Mouse (Mus musculus): ENCODE measurements around the gene Mcm2. TPM values are rescaled to one million over a fixed set of nuclear protein-coding genes. Genes with fewer than 3 reads are reported as not detected.

The Mcm2 gene
- polyA plus RNA-seq, 1 experiment from 2014 or later, result 24.2 TPM

DNA sequence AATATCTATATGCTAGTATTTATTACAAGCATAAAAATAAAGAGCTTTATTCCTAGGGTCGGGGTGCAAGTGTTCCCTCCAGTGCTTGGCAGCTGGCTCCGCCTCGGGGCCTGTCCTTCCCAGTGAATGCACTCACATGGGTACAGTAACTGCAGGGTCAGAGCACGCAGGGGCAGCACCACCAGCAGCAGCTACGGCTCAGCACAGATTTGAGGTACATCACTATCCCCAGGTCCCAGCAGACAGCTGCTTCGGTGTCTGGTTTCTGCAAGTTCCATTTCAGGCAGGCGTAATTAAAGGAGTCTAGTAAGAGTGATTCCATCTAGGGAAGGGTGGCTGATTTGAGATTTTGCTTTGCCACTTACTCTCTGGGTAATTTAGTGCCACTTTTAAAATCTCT is 40.2 kb downstream of the Mcm2 start:
- WGBS, result 75% methylated on average over 7 of the region's 7 CpGs
- H3K9ac ChIP-seq (ENCODE audit: low read length), result no peak overlapping the region
- H3K9me3 ChIP-seq (ENCODE audit: control insufficient read depth, low read length), result no peaks in the 10 kb centered on the region
- no peak overlapping the region for H3K27ac ChIP-seq (replicated peaks)
- H3K4me1 ChIP-seq (replicated peaks; ENCODE audit: control insufficient read depth, insufficient read depth), result no peaks in the 10 kb centered on the region
- H3K4me3 ChIP-seq (ENCODE audit: low read depth, low read length), result no peak overlapping the region
- DNase-seq (ENCODE audit: low spot score) (no peak), ATAC-seq (ENCODE audit: low FRiP score, low TSS enrichment) (no peak)
- H3K27me3 ChIP-seq (ENCODE audit: control insufficient read depth, insufficient read depth, low read length), result no peaks in the 10 kb centered on the region
- no peak overlapping the region for H3K4me2 ChIP-seq (replicated peaks; ENCODE audit: low read depth)
- no peak for TF ChIP-seq CTCF (IDR thresholded peaks at IDR 0.05; ENCODE audit: low read depth)
- TF ChIP-seq EP300 (optimal IDR thresholded peaks at IDR 0.05), result no peak
- H3K36me3 ChIP-seq (ENCODE audit: control insufficient read depth, insufficient read depth, low read length), result no peaks in the 10 kb centered on the region

DNA sequence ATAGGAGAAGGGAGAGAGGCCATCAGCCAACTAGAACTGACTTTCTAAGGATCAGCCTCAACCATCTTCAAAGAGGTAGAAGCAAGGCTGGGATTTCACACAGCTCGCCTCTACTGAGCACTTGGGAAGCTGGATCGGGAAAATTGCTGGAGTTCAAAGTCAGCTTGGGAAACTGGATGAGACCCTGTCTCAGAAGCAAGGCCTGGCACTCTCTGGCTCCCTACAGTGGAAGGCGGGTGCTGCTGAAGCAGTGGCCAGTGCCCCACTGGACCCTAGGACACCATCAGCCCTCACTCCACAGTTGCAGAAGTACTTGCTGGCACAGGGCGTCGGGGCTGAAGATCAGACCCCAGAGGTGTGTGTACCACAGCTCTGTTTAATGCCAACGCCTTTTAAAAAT is 40.8 kb downstream of the Mcm2 start:
- H3K9me3 ChIP-seq (ENCODE audit: control insufficient read depth, low read length), result no peaks in the 10 kb centered on the region
- no peak for DNase-seq (ENCODE audit: low spot score)
- WGBS, result 78% methylated on average over 6 of the region's 6 CpGs
- no peak for ATAC-seq (ENCODE audit: low FRiP score, low TSS enrichment)
- no peak overlapping the region for H3K4me3 ChIP-seq (ENCODE audit: low read depth, low read length)
- H3K27ac ChIP-seq (replicated peaks), result no peak overlapping the region
- no peak overlapping the region for H3K9ac ChIP-seq (ENCODE audit: low read length)
- no peaks in the 10 kb centered on the region for H3K4me1 ChIP-seq (replicated peaks; ENCODE audit: control insufficient read depth, insufficient read depth)
- H3K36me3 ChIP-seq (ENCODE audit: control insufficient read depth, insufficient read depth, low read length), result no peaks in the 10 kb centered on the region
- TF ChIP-seq EP300 (optimal IDR thresholded peaks at IDR 0.05) (no peak), CTCF (IDR thresholded peaks at IDR 0.05; ENCODE audit: low read depth) (no peak)
- no peaks in the 10 kb centered on the region for H3K27me3 ChIP-seq (ENCODE audit: control insufficient read depth, insufficient read depth, low read length)
- H3K4me2 ChIP-seq (replicated peaks; ENCODE audit: low read depth), result no peak overlapping the region

DNA sequence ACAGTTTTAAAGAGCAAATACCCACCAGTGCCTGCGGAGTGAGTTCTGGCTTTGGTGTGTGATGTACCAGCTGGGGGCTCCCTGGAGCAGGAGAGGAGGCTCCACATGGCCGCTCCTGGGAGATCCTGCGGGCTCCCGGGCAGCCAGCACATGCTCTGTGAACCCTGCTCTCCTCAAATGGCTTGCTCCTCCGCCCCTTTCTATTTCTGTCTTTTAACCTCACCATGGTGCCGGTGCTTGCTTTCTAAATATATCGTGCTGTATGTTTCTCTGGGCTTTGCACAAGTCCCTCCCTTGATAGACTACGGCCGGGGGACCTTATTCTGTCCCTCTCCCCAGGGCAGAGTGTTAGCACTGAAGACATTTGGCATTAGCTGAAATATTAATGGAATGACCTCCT is 41.3 kb downstream of the Mcm2 start:
- Histone ChIP-seq H3K9me3 (ENCODE audit: control insufficient read depth, low read length) (no peaks in the 10 kb centered on the region), H3K4me1 (replicated peaks; ENCODE audit: control insufficient read depth, insufficient read depth) (no peaks in the 10 kb centered on the region), H3K36me3 (ENCODE audit: control insufficient read depth, insufficient read depth, low read length) (no peaks in the 10 kb centered on the region), H3K27me3 (ENCODE audit: control insufficient read depth, insufficient read depth, low read length) (no peaks in the 10 kb centered on the region), H3K4me3 (ENCODE audit: low read depth, low read length) (no peak overlapping the region), H3K27ac (replicated peaks) (no peak overlapping the region), H3K4me2 (replicated peaks; ENCODE audit: low read depth) (no peak overlapping the region), H3K9ac (ENCODE audit: low read length) (no peak overlapping the region)
- WGBS, result 30% methylated on average over 9 of the region's 9 CpGs
- DNase-seq (ENCODE audit: low spot score) (no peak), ATAC-seq (ENCODE audit: low FRiP score, low TSS enrichment) (peak; percentile 25; the same call in 1 of the 2 replicates)
- TF ChIP-seq CTCF (IDR thresholded peaks at IDR 0.05; ENCODE audit: low read depth) (peak; percentile 56), EP300 (optimal IDR thresholded peaks at IDR 0.05) (no peak)

DNA sequence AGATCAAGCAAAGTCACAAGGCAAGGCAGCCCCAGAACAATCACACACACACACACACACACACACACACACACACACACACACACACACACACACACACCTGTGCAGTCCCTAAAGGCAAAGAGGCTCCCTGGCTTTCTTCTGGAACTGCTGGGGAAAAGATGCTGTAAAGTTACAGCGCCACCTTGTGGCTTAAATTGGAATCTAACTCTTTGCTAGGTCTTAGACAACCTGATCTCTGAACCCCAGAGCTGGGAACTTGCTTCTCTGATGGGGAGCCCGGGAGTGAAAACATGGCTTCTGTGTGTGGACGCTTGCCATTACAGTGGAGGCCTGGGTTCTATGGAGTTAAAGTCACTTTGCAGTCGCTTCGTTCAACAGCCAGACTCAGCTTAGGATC is 42.9 kb downstream of the Mcm2 start:
- Histone ChIP-seq H3K9ac (ENCODE audit: low read length) (no peak overlapping the region), H3K4me1 (replicated peaks; ENCODE audit: control insufficient read depth, insufficient read depth) (no peaks in the 10 kb centered on the region), H3K36me3 (ENCODE audit: control insufficient read depth, insufficient read depth, low read length) (no peaks in the 10 kb centered on the region), H3K27ac (replicated peaks) (no peak overlapping the region), H3K4me2 (replicated peaks; ENCODE audit: low read depth) (no peak overlapping the region), H3K4me3 (ENCODE audit: low read depth, low read length) (no peak overlapping the region), H3K9me3 (ENCODE audit: control insufficient read depth, low read length) (no peaks in the 10 kb centered on the region), H3K27me3 (ENCODE audit: control insufficient read depth, insufficient read depth, low read length) (no peaks in the 10 kb centered on the region)
- DNase-seq (ENCODE audit: low spot score) (peak; percentile 60), ATAC-seq (ENCODE audit: low FRiP score, low TSS enrichment) (peak; percentile 56)
- 22% methylated on average over 5 of the region's 5 CpGs for WGBS
- TF ChIP-seq CTCF (IDR thresholded peaks at IDR 0.05; ENCODE audit: low read depth), result peak; percentile 89
- TF ChIP-seq EP300 (optimal IDR thresholded peaks at IDR 0.05), result no peak

DNA sequence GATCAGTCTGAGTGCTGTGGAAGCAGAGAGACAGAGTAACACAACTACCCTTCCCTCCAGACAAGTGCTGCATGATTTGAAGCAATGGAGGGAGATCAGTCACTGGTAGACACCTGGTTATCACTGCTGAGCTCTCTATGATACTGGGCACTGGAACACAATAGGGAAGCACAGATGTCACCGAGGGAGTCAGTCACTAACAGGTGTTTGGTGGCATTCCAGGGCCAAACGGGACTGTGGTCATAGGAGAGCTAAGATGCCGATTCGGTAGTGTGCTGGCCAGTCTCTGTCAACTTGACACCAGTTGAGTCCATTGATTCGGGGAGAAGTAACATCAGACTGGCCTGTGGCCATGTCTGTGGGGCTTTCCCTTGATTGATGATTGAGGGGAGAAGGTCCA is 44.1 kb downstream of the Mcm2 start:
- ATAC-seq (ENCODE audit: low FRiP score, low TSS enrichment) (no peak), DNase-seq (ENCODE audit: low spot score) (no peak)
- 74% methylated on average over 5 of the region's 5 CpGs for WGBS
- H3K9ac ChIP-seq (ENCODE audit: low read length), result no peak overlapping the region
- no peaks in the 10 kb centered on the region for H3K27me3 ChIP-seq (ENCODE audit: control insufficient read depth, insufficient read depth, low read length)
- no peak for TF ChIP-seq CTCF (IDR thresholded peaks at IDR 0.05; ENCODE audit: low read depth)
- no peaks in the 10 kb centered on the region for H3K4me1 ChIP-seq (replicated peaks; ENCODE audit: control insufficient read depth, insufficient read depth)
- H3K4me2 ChIP-seq (replicated peaks; ENCODE audit: low read depth), result no peak overlapping the region
- no peak overlapping the region for H3K27ac ChIP-seq (replicated peaks)
- no peak overlapping the region for H3K4me3 ChIP-seq (ENCODE audit: low read depth, low read length)
- H3K36me3 ChIP-seq (ENCODE audit: control insufficient read depth, insufficient read depth, low read length), result no peaks in the 10 kb centered on the region
- H3K9me3 ChIP-seq (ENCODE audit: control insufficient read depth, low read length), result no peaks in the 10 kb centered on the region

DNA sequence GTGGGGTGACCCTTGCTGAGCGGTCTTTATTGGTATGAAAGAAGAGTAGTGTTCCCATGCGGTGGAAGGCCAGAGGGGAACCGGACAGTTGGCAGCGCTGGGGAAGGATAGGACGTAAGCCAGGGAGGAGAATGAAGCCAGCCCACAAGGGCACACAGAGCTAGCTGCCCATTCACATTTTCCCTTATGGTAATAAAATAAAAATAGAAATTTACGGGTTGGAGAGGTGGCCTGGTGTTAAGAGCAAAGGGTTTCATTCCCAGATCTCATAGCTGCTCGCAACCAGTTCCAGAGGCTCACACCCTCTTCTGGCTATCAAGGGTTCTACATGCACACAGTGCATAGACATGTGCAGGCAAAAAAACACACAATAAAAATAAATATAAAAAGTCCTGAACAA is 48.5 kb downstream of the Mcm2 start:
- ATAC-seq (ENCODE audit: low FRiP score, low TSS enrichment) (no peak), DNase-seq (ENCODE audit: low spot score) (no peak)
- TF ChIP-seq EP300 (optimal IDR thresholded peaks at IDR 0.05), result no peak
- TF ChIP-seq CTCF (IDR thresholded peaks at IDR 0.05; ENCODE audit: low read depth), result peak; percentile 39
- no peak overlapping the region for H3K27ac ChIP-seq (replicated peaks)
- H3K9me3 ChIP-seq (ENCODE audit: control insufficient read depth, low read length), result no peaks in the 10 kb centered on the region
- 81% methylated on average over 7 of the region's 7 CpGs for WGBS
- no peak overlapping the region for H3K4me2 ChIP-seq (replicated peaks; ENCODE audit: low read depth)
- H3K4me3 ChIP-seq (ENCODE audit: low read depth, low read length), result no peak overlapping the region
- no peaks in the 10 kb centered on the region for H3K27me3 ChIP-seq (ENCODE audit: control insufficient read depth, insufficient read depth, low read length)
- H3K4me1 ChIP-seq (replicated peaks; ENCODE audit: control insufficient read depth, insufficient read depth), result no peaks in the 10 kb centered on the region
- H3K36me3 ChIP-seq (ENCODE audit: control insufficient read depth, insufficient read depth, low read length), result no peaks in the 10 kb centered on the region
- H3K9ac ChIP-seq (ENCODE audit: low read length), result no peak overlapping the region

Measured in stomach, postnatal 0 days (tissue).